Mouse (Mus musculus) fat pad, adult 2 months (tissue): ENCODE measurements around the gene Smim5.
A peak's percentile ranks its signal among the peaks of the same experiment; 100 is the strongest.

Source experiments
- DNase-seq: peaks from one replicate; pipeline ENCODE4 v3.0.0-alpha.2; 2011; ENCODE audit warnings: low read depth, low spot score; ENCODE audit errors: extremely low read depth

Smim5 gene

GRCm38 (mm10) chr11:115894755-115895520, 4.8 kb upstream of the Smim5 start:
- DNase-seq, result no peak

DNA sequence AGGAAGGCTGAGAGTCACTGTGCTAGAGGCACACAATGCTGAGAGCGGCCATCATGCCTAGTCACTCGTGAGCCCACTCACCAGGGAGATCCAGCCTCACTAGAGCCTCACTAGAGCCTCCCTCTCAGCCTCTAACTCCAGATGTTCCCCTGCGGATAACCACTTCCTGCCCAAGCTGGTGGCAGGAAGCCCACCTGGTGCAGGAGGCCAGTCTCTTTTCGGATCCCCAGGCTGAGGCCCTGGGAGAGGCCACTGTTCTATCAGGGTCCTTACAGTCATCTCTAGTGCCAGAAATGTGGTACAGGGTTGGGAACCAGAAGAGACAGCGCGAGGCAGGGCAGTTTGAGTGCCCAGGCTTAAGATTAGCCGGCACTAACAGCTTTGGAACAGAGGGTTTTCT, 1.3 kb upstream of the Smim5 start:
- no peak for DNase-seq

DNA sequence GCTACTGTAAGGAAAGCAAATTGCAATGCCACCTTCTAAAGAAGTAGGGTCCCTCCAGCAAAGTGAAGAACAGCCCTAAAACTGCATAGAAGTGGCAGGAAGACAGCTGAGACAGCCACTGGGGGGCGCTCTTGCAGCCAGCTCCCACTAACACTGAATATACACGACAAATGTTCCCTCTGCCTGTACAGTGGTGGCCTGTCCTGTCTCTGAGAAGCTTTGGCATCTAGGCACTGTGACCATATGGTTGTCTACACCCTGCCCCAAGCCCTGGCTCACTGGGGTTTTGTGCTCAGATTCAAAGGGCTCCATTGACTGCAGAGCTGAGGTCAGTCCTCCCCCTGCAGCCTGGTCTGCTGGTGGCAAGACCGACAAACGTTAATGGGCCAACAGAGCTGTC, 880 bp upstream of the Smim5 start:
- no peak for DNase-seq

- no peak for DNase-seq
Measured at GRCm38 (mm10) chr11:115900561-115901337, 983 bp downstream of the Smim5 start.

- no peak for DNase-seq
Measured at GRCm38 (mm10) chr11:115901338-115902161, 1.8 kb downstream of the Smim5 start.

GRCm38 (mm10) chr11:115902177-115902576, 2.4 kb downstream of the Smim5 start:
- DNase-seq, result no peak

DNA sequence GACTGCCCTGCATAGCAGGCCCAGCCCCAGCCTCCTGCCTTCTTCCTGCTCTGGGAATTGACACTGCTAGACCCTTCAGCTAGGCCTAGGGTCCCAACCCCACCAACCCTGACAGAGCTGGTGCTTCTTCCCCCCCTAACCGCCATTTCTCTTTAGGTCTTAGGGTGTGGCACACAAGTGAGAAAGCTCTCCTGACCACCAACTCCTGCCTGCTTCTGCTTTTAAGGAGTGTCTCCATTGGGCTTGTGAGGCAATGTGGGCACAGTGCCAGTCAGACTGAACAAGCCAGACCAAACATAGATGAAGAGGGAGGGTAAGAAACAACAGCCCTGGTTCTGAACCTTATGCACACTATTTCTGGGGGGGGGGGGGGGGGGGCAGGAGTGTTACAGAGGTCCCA, 3.1 kb downstream of the Smim5 start:
- no peak for DNase-seq

- DNase-seq, result no peak
Measured at GRCm38 (mm10) chr11:115903384-115904230, 3.8 kb downstream of the Smim5 start.

DNA sequence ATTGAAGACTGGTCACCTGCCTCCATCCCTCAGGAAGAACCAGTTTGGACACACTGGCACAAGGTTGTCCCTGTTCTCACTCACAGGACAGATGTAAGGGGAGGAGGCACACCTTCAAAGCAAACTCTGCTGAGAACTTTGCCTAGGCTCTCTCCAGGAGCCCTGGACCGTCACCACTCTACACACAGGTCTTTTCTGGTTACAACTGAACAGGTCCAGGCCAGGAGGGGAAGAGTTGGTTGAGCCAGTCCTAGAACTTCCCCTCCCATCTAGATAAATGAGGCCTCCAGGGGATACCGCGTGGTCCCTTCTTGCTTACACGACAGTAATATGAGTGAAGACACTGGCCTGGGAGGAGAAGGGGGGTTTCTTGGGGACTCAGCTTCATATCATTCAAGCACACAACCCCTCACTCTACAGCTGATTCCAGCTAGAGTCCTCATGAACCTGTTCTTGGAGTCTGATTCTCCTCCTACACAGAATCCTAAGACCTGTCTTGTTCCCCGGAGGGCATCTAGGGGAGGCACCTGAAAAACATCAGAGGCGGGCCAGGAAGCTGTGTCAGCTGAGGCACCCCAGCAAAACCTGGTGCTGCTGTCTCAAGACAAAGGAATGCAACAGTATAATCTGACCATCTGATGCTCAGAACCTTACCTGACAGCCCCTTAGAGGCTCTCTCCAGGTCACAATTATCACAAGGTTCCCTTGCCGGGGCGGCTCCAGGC, 4.6 kb downstream of the Smim5 start:
- peak; percentile 59 for DNase-seq

DNA sequence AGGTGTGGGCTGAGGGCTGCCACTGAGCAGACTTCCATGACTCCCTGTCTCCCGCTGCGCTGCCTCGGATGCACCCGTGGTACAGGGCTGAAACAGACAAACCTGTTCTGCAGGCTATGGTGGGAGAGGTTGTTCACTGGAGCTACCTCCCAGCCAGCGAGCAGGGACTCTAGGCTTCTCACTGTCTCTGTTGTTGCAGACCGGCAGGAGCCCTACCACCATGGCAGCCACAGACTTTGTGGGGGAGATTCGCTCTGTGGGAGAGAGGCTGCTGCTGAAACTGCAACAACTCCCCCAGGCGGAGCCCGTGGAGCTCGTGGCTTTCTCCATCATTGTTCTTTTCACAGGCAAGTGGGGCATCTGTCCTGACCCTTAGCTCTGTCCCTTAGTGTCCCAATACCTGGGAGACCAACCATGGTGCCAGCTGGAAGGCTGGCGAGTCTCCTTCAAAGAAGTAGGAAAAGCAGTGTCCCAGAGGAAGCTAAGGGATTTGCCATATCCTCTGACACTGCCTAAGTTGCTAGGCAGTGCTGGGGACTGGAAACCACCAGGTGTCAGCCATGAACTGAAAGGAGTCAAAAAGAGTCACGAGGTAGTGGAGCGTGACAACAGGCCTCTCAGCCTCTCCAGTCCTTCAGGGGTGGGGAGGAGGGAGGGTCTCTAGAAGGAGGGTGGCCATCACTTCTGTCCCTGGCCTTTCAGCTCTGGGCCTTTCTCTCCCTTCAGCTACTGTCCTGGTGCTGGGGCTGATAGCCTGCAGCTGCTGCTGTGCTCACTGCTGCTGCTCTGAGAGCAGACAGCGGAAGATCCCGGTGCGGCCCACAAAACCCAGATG, 5.4 kb downstream of the Smim5 start:
- DNase-seq, result no peak

GRCm38 (mm10) chr11:115906116-115906515, 6.3 kb downstream of the Smim5 start:
- DNase-seq, result no peak

DNA sequence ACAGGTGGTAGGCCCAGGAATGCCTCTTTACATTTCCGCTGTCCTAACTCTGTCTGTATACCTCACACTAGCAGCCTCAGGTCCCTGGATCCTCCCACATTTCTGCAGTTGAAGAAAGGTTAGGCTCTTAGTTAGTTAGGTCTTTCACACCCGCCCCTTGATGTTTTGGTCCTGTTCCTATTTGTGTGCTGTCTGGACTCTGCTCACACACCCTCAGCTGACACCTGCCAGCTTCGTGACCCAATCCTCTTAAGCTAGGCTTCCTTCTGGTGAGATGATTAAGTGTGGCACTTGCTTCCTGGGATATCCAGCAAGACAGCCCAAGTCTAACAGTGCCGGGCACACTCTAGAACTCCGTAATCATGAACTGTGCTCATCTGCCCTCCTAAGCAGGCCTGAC, 6.8 kb downstream of the Smim5 start:
- no peak for DNase-seq

DNA sequence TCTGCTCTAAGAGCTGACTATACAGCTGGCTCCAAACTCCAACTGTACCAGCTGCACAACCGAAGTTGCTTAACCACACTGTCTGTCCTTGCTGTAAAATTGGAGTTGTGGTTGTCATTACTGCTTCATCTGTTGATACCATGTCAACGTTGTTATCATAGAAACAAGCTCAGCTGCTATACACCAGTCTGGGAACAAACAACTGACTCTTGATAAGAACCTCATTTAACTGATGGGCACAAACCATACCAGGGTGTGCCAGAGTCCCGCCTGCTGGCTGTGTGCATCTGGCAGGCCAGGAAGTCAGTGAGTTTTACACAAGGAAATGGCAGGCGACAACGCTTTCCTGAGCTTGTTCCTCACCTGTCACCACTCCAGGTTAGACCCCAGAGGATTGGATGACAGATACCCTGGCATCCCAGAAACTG, 11.4 kb downstream of the Smim5 start:
- no peak for DNase-seq

DNA sequence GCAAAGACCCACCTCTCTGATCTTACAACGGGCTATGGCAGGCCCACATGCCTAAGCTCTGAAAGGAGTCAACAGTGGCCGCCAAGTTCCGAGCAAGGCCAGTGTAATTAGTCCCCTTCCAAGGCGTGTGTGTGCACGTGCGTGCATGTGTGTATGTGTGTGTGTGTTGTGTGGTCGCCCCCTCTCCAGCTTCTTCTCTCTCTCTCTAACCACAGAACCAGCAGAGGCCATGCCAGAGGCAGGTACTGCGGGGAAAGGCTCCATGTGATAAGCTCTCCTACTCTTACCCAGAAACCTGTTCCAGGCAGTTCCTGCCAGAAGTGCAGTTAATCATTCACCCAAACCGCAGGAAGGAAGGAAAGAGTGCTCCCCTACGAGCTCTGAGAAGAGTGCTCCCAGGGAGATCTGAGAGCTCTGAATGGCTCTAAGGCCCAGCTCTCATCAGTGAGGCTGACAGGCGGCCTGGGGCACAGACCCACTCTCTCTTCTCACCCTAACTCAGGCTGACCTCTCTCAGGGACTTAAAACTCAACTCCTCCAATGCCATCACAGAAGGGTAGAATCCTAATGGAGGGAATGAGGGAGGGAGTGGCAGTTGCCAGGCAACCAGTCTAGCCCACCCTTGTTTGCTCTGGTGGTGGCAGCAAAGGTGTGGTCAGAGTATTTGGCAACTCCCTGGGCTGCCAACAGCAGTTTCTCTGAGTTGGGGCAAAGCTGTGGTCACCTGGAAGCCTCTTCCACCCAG, 12.0 kb downstream of the Smim5 start, which contains the start of gene Smim6:
Gene Smim6, plus strand, starts transcription at position 386 of the 745 bp plus-strand sequence.
- no peak for DNase-seq

DNA sequence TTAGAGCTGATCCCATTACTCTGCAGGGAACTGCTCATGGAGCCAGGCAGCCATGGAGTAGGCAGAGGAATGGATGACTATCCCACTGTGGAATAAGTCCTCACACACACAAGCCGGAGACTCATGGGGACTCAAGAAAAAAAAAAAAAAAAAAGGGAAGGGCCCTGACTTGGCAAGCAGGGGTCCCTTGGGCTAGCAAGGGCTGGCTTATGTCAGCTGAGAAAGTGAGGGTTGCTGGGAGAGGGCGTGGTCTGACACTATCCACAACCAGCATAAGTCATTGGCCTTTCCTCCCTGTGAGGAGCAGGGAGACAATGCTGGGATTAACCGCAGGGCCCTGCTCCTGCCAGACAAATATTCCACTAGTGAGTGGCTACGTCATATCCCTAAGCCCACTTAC, 16.8 kb downstream of the Smim5 start:
- DNase-seq, result no peak

GRCm38 (mm10) chr11:115918637-115919036, 18.9 kb downstream of the Smim5 start:
- no peak for DNase-seq

DNA sequence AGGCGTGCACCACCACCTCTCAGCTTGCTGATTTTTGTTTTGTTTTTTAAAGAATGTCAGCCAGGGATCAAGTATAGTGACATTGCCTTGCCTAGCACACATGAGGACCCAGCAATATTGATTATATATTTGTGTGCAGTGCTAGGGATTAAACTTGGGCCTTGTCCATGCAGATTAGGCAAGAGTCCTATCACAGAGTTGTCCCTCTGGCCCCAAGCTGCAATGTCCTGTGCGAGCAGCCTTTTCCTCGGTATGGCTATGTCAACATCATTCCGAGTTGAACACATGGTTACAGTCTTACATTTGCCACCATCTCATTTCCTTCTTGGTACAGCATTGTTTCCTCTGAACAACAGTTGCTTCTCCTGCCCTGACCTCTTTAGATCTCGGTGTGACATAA, 19.3 kb downstream of the Smim5 start:
- no peak for DNase-seq

GRCm38 (mm10) chr11:115920110-115920818, 20.5 kb downstream of the Smim5 start:
- no peak for DNase-seq
